Mouse (Mus musculus): Measurements from ENCODE around the gene Rpl35. TPM values are rescaled to one million over a fixed set of nuclear protein-coding genes. Genes with fewer than 3 reads are reported as not detected.

The Rpl35 gene
- total RNA-seq, 2 experiments from 2014 or later: 283 to 295 TPM

Other genes with a start within 250 kb of the Rpl35 start
- gene Nr6a1, start 77.9 kb downstream of the Rpl35 start, total RNA-seq (2021): 1 to 10 TPM; 7.2 to 8.5 TPM
- 1 to 10 TPM; 1.2 to 1.3 TPM for gene Olfml2a, start 73.6 kb downstream of the Rpl35 start, total RNA-seq (2021)
- gene Wdr38, start 8.1 kb downstream of the Rpl35 start, total RNA-seq (2021): under 1 TPM; 0.71 to 0.79 TPM
- 10 to 100 TPM; 91.3 to 96.4 TPM for gene Arpc5l, start 276 bp downstream of the Rpl35 start, total RNA-seq (2021)
- gene Golga1, start 59.9 kb upstream of the Rpl35 start, total RNA-seq (2021): 10 to 100 TPM; 31.4 to 34.5 TPM
- 10 to 100 TPM; 48.2 to 50.0 TPM for gene Scai, start 185.1 kb upstream of the Rpl35 start, total RNA-seq (2021)
- 10 to 100 TPM; 67.7 to 68.4 TPM for gene Ppp6c, start 220.8 kb upstream of the Rpl35 start, total RNA-seq (2021)

Measured in layer of hippocampus, adult 18-20 months (tissue).